Mouse (Mus musculus): Measurements from ENCODE around the gene Hcrtr1.

DNA sequence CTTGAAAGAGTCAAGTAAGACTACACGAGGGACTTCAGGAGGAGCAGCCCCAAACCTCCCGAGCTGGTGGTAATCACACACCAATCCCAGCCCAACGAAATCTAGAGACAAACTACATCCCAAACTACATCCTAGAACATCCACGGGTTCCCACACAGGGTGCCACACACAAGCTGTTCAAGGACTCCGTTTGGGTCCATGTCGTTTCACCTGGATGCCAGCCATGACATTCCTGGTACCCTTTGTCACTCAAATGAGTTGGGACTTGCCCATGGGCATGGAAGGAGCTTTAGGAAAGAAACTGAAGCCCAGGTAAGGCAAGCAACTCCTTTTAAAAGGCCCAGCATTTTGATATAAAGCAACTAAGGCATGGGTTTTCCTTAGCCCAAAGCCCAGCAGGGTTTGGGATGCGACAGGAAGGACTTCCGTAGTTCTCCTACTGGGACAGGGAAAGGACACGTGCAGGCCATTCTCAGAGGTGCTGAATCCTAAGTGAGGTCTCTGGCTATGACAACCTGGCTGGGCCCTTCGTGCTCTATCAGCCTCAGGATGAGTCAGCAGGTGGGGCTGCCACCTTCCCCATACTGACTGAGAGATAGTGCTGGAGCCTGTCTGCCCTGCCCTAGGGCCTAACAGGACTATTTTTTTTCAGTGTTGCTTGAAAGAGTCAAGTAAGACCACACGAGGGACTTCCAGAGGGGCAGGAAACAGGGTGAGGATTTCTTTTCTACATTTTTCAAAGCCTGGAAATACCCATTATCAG lies 34.1 kb upstream of the Hcrtr1 start:
- TF ChIP-seq POLR2A (IDR thresholded peaks at IDR 0.05; ENCODE audit: insufficient read depth, low read length): no peak
- no peak for TF ChIP-seq CTCF (IDR thresholded peaks at IDR 0.05; ENCODE audit: low read depth, low read length)

All from ES-Bruce4 (cell line).